Mouse (Mus musculus) heart, adult 18-20 months (tissue): Measurements from ENCODE around the gene Snph. TPM values are rescaled to one million over a fixed set of nuclear protein-coding genes. Genes with fewer than 3 reads are reported as not detected.

Experiments used
- DNase-seq, 2 experiments: peaks; one replicate each; pipeline ENCODE4 v3.0.0; 2021 to 2022; ENCODE audit warnings: mixed read lengths in 1 of 2
- total RNA-seq, 2 experiments: library from RNA; stranded (reverse); gene quantifications; 2 replicates each; pipeline ENCODE4 v1.2.3; 2021

The Snph gene
- total RNA-seq, 2 experiments from 2014 or later, result 4.7 to 4.9 TPM

DNA sequence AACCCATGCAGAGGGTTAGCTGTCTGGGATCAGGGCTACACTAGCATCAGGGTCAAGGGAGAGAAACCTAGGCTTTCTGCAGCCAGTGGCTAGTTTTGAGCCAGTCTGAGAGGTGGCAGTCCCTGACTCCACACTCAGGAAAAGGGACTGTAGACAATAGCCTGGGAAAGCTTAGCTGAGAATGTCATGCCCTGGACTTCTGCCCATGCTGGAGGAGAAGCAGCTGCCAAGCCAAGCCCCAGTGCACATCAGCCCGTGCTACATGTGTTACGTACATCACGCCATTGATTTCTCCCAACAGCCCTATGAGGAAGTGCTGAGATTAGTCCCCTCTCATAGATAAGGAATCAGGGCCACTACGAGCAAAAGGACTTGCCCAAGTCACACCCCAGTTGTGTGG, 30.3 kb downstream of the Snph start:
- no peak for DNase-seq

DNA sequence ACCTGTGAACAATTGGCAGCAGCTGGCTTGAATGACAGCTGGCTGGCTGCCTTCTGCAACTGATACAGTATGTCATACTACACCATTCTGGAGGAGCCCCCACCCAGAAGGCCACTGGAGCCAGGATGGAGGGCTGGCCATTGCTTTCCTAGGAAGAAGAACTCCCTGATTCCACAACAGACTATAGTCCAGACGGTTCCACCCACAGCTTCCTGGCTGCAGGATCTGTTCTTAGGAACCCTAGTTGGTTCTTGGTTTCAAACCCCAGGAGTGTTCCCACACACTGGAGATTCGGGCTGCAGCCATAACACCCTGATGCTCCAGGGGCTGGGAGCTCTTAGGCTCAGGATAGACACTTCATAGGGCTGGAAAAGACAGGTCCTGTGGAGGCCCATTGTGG, 34.3 kb downstream of the Snph start:
- DNase-seq, result no peak

DNA sequence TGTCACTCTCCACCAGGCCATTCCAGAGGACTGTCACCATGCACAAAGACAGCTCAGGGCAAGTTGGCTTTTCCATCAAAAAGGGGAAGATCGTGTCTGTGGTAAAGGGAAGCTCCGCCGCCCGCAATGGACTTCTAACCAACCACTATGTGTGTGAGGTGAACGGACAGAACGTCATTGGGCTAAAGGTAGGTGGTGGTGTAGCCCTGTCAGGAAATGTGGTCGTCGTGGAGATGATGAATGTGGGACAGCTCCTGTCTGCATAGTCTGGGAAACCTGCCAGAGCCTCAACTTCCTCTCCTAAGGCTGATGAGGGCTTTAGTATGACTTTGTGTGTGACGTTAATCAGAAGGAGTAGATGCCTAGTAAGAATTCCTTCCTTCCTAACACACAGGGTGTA, 45.1 kb downstream of the Snph start:
- DNase-seq, result no peak

DNA sequence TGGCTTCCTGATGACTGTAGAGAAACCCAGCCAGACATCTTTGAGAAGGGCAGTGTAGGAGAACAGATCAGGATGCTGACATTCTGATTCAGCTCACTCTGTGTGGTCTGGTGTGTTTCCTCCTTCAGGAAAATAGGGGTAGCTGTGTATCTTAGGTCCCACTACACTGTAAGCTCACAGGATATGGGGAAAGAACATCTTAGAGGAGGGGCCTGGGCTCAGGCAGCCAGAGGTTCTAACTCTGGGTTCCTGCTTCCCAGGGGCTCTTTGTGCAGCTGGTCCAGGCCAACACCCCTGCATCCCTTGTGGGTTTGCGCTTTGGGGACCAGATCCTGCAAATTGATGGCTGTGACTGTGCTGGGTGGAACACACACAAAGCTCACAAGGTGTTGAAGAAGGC, 45.6 kb downstream of the Snph start:
- no peak for DNase-seq

DNA sequence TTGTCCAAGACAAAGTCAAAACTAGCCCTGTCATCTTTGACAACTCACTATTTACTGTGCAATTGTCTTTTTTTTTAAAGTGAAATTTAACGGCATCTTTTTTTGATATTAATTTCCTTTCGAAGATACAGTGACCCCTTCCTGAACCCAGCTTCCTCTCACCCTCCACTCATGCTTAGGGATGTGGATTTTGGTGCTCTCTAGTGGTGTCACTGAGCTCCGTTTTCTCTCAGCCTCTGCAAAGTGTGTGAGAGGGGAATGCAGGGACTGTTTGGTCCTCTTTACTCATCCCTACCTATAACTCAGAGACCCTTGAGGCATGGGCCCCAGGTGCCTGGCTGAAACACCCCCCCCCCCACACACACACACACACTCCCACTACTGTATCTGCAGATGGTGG, 46.5 kb downstream of the Snph start:
- no peak for DNase-seq

DNA sequence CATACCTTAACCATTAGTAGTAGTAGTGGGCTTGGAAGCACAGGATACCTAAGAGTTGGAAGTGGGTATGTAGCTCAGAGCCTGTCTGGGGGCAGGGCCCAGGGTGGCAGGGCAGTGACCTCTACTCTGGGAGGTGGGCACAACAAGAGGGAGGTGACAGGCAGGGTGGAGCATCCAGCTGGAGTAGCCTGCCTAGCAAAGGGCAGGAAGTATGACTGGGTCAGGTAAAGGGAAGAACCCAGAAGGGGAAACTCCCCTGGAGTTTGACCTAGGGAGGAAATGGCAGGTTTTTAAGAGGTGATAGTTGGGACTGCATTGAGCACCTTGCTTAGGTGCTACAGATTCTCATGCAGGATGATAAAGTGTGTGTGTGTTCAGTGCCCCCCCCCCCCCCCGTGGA, 51.4 kb downstream of the Snph start:
- no peak for DNase-seq

DNA sequence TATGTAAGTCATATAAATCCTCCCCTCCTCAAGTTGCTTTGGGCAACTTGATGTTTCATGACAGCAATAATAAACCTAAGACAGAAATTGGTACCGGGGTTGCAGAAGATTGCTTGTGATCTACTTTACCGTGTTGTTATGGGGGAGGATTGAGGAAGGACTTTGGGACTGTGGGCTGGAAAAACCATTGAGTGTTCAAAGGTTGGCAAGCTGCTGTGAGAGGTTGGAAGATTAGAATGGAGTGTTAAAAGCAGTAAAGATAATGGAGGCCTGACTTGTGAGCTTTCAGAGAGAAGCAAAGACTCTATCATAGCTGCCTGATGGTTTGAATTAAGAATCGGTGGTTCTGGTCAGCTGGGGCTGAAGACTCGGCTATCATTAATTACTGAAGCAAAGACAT, 53.2 kb downstream of the Snph start:
- DNase-seq, result no peak

DNA sequence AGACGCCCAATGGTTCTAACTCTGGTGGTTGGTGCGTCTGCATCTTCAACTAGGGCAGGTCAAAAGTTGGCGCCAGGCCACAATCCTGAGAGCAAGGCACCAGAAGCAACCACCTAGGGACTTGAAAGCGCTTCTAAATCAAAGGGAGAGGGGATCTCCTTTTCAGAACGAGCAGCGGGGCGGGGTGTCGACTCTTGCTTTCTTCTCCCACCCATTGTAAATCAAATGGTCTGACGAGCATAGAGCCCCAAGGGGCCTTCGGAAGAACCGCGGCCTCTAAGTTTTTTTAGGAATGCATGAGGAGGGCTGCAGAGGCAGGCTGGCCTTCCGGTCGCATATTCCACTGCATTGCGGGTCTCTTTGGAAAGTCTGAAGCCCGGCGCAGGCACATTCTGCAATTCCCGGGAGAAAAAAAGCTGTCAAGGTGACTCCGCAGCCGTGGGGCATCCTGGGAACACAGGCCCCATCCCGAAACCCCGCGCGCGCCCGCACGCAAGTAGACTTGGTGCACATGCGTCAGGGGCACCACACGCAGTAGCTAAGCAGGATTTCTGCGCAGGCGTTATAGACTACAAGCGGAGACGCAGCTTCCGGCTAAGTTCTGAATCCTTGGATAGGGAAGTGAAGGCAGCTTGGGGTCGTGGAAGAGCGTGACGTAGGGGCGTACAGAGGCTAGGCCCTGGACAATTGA, 56.5 kb downstream of the Snph start:
- DNase-seq, result peak; percentile 90 to 94

DNA sequence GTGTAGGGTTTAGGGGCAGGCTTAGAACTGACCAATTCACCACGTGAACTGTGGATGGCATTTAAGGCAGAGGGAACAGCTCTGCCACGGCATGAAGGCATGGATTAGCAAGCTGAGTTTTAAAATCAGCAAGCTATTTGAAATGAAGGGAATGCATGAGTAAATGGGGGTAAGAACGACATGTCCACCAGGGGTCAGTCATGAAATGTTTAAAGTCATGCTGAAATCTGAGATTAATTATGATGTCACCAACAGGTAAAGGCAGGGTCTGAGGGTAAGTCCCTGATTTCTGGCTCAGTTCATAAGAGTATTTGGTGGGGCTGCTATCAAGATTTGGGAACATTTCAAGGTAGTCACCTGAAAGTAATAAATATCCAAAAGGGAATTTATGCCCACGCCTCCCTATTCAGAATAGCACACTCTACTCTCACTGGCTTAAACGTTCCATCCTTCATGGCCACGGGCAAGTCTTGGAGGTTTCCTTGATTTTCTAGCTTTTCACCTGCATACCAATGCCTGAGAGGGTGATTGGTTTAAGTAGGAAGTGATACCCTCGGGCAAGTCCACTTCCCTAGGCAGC, 57.2 kb downstream of the Snph start:
- peak; percentile 33 to 63 for DNase-seq

DNA sequence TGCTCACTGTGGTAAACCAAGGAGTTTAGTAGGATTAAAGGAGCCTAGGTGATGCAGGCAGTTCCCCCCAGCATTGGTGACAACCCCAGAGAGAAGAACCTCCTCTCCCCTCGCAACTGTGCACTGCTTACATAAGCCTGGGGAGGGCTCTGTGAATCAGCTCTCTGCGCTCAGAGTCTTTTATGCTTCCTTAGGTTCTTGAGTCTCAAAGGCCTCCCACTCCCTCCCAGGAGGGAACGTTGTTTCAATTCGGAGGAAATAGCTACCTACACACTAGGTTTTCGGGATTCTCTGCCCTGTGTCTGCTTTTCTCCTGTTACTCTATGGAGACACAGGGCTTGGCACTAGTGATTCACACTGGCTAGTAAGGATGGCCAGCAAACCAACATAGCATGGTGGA, 57.8 kb downstream of the Snph start:
- DNase-seq, result no peak

DNA sequence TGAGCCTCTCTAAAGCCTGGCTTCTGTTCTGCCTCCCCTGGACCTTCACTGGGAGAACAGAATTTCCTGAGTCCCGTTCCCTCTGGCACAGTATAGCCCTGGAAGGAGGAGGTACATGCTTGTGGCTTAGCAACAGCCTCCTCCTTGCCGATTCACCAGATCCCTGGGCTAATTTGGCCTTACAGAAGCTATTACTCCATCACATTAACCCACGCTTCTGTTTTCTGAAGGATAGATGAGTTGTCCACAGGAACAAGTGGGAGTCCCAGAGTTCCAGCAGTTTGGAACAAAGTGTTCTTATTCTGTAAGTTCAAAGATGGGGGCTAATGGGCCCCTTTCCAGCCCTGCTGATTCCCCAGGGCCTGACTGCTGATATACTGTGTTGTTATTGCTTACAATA, 58.7 kb downstream of the Snph start:
- DNase-seq, result no peak

DNA sequence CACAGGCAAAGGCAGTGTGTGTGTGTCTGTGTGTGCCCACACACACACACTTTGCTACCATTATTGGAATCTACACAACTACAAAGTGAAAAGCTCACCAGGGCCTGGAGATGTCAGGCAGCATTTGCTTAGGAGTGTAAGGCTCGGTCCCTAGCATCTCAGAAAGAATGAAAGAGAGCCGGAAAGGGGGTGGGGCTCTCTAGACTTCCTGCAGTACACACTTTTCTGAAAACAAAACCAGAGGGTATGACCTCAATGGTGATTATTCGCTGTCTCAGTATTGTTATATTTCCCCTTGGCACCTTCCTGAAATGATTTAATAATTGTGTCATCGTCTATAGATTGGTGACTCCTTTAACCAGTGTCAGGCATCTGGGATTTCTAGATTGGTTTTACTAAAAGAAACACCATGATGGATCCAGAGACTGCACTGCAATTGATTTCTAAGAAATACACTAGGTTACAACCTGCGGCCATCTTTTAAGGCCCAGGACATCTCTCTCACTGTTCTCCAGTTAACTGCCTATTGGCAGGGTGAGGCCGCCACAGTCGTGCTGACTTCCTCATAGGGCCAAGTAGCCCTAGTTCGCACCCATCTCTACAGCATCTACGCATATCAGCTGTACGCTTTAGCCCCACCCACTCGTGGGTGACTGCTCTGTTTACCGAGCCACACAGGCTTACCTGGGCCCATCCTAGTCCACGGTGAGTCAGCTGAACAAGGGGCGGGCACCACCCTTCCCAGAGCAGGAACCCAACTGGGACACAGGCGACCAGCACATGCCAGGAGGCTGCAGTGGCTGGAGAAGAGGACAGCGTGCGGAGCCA, 60.3 kb downstream of the Snph start, which contains the start of gene Sdcbp2:
Gene Sdcbp2, plus strand, starts transcription at position 750 of the 828 bp plus-strand sequence.
- DNase-seq, result no peak

DNA sequence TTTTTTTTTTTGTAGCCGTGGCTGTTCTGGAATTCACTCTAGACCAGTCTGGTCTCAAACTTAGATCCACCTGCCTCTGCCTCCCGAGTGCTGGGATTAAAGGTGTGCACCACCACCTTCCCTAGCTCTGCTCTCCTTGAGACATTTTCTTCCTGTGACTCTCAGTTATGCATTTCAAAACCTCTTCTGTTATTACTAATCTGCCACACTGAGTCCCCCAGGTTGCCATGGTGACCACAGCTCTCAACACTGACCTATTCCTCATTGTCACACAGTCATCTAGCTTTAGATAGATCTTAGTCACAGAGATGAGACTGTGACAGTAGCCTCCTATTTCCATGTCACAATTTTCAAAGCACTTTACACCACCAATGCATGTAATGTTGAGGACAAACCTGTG, 62.9 kb downstream of the Snph start:
- no peak for DNase-seq

DNA sequence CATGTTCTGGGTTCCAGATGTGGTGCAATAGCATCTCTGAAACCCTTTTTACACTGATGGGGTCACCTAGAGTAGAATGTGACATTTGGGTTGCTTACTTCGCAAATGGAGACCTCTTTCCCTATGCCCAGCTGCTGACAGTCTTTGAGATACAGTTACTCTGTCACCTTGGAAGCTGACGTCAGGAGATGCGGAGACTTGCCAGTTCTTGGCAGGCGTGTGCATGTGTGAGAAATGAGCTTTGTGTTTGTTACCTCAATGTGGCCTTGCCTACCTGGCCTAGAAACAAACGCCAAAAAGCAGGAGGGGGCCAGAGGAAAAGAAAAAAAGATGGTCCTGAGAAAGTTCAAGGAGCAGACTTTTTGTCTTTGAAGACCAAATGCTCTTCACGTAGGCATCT, 65.5 kb downstream of the Snph start:
- no peak for DNase-seq

DNA sequence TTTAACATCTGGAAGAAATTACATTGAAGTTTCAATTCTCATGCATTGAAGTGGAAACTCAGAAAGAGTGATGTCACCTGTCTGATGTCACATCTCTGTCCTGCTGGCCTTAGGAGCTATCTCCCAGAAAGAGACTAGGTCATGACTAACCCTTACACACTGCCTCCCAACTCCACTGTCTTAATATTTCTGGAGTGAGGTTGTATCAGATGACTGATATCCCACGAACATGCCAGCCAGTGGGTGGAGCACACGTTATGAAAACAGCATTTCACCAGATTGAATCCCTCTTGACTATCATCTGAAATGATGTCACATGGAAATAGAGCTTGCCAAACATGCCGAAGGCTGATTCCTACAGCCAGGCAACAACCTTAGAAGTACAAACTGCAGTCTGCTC, 67.4 kb downstream of the Snph start:
- no peak for DNase-seq

DNA sequence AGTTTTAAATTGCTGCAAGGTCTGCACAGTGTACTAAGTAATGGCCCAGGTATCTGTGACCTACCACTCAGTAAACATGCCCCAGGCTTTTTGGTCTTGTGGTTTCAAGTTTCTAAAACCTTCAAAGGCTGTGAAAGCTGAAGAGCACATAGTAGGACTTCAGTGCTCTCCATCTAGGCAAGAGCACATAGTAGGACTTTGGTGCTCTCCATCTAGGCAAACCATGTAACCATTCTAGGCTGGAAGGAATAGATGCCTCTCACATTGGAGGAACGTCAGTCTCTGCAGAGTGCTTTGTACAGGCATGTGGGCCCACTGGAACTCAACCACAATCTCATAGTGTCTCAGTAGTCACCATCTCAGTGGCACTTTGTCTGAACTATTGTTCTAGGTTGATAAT, 68.4 kb downstream of the Snph start:
- DNase-seq, result no peak

DNA sequence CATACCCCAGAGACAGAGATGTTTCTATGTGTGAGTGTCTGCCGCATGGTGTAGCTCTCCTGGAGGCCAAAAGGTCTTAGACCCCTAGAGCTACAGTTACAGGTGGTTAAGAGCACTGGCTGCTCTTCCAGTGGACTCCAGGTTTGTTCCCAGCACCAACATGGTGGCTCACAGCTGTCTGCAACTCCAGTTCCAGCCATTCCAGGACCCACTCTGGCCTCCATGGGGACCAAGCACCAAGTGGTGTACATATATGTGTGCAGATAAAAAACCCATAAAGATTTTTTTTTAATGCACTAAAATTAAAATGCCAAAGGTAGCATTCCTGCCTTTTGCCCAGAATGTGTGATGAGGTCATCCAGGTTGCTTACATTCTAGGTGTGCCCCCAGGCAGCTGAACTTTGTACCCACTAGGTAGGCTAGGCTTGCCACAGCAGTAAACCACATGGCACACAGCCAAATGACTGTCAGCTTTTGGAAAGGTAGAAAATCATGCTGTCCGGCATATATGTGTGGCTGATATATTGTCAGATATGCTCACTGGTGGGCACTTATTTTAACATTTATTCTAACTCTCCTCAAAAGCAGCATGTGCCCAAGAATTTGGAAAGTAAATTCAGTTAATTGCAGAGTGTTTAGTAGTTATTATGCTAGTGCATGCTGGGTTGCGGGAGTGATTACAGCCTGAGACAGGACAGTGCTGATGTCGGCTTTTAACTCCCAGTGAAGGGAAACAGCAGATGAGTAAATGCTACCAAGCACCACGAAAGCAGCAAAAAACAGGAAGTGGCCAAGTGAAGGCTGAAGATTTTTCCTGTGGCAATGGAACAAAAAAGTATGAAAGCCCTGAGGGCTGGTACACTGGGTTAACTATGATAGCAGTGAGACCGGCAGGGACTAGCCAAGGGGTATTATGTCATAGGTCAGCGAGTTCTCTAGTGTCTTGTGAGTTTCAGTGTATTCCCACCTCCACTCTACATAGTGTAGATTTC, 69.2 kb downstream of the Snph start:
- DNase-seq, result peak in 1 of 2 experiments; percentile 21

DNA sequence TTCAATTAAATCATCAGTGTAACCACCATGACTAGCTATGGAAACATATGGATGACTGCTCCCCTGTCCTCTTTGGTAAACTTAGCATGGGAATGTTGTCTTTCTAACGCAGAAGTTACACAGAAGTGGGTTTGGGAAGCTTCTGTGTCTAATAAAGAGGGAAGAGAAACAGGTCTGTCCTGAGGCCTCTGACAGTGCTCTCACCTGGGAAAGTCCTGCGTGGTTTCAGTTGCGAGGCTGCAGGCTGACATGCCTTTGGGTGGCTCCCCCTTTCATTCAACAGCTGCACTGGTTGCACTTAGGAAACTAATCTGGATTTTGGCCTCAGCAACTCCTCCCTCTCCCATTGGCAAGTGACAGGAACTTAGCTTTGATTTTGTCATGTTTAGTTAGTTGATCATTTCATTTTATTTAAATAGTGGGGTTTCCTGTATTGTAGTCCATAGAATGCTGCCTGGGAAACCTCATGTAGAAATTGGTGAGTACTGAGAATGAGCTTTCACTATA, 82.7 kb downstream of the Snph start:
- no peak for DNase-seq

DNA sequence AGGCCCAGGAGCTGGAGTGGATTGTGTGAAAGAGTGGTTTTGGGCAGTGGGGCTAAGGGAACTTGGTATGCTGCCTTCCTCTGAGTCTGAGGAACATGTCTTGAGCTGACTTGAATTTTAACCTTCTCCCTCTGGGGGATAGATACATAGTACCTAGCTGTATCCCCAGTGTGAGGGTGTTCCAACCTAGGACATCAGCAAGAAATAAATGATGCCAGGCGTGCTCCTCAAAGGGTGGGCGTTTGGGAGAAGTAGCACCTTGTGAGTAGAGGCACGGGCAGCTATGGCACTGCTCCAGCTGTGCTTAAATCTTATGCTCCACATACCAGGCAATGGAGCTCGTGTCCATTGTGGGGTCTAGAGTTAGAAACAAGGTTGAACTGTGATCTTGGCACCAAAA, 85.8 kb downstream of the Snph start:
- no peak for DNase-seq

DNA sequence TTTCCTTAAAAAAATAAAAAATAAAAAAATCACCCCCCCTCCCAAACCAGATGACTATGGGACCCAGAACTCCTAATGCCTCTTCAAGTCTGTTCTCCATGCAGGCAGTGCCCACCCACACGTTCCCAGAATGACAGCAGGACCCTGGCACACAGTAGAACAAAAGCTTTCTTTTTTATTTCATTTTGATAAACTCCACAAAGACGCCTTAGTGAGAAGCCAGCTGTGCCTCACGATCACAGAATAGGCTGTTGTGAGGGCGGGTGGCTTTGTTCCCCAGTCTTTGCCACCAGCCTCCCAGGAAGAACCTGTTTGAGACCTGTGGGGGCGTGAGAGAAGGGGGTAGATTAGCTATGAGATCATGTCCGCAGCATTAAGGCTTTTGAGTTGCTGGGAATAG, 87.7 kb downstream of the Snph start:
- no peak for DNase-seq

DNA sequence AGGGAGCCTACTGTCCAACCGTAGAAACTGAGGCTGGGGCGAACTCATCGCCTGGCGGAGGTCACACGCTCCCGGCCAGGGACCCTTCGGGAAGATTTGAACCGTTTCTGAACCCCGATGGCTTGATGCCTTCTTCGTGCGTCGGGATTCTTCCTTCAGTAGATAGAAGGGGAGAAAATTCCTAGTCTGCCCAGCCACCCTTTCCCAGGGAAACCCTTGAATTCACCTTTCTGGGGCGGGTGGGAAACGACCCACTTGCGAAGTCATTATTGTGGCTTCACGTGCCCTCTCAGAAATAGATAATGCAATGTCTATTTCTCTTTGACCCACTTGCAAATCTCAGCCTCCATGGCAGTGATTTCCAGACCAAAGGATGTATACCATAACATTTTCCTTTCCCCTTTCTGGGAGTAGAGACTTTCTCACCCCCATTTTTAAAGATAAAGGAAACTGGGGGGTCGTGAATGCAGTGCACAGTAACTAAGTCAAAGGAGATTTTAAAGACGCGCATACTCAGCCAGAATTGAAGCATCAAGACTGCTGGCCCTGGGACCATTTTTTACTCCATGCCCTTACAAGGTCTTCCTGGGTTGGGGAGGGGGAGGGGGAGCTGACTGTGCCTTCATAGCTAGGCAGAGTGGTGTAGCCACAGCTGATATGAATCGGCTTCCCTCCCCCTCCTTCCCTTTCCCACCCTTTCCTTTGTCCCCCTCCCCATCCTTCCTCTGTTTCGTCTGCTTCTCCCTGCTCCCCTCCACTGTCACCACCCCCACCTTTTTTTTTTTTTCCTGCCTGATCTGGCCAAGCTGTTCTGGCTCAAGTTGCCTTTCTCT, 89.1 kb downstream of the Snph start:
- DNase-seq, result peak; percentile 72 to 73
